Mouse (Mus musculus) heart, adult 2 months (tissue): Measurements from ENCODE around the gene Hras.

Experiments used
- CTCF ChIP-seq: fragments of 200-600 bp; IDR thresholded peaks from 2 replicates; pipeline ENCODE4 v1.8.1; 2022; ENCODE audit warnings: antibody characterized with exemption, mild to moderate bottlenecking, moderate library complexity
- EP300 ChIP-seq: fragments of 200-500 bp; IDR thresholded peaks from 2 replicates; pipeline ENCODE4 v1.6.1; 2011; ENCODE audit warnings: low read depth, low read length, control low read depth; ENCODE audit not compliant: insufficient read depth

DNA sequence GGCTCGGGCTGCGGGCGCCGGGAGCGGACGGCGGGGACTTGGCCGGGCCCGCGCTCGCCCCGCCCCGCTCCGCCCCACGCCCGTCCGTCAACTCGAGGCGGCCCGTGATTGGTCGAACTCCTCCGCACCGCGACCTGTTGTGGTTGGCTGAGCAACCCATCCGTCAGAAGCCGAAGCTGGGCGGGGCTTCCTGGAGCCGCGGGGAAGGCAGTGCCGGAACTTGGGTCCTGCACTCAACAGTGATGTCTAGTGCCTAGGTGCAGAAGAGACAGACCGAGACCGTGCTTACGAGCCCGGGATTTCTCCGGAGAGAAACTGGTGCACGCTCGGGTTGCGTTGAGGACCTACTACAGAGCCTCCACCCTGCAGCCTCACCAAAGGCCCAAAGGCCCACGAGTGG is at the start of gene Hras, which contains the start of gene Lrrc56:
- 0 out of 2 replicates have a peak, but pooled peaks have one; percentile 38 for TF ChIP-seq EP300
- TF ChIP-seq CTCF, result no peak
